Mouse (Mus musculus) embryonic facial prominence, embryonic 15.5 days (tissue): Measurements from ENCODE around the gene Hpse2. TPM values are rescaled to one million over a fixed set of nuclear protein-coding genes. Genes with fewer than 3 reads are reported as not detected.

Experiments
- ATAC-seq: fragments of 200-750 bp; cut with Nextera tagmentation; 2 replicates; pipeline ENCODE4 v1.8.0; 2017; ENCODE audit warnings: low read depth, moderate TSS enrichment; ENCODE audit not compliant: insufficient number of reproducible peaks, low FRiP score, low TSS enrichment
- H3K27ac ChIP-seq: fragments of 300-500 bp; sonication (generic); replicated peaks from 2 replicates; pipeline ENCODE4 v1.5.1; 2015; ENCODE audit warnings: mild to moderate bottlenecking, inconsistent platforms
- H3K27me3 ChIP-seq: fragments of 300-500 bp; sonication (generic); 2 replicates; pipeline ENCODE4 v1.6.1; 2015; ENCODE audit warnings: inconsistent platforms
- H3K36me3 ChIP-seq: fragments of 300-500 bp; sonication (generic); 2 replicates; pipeline ENCODE4 v1.6.1; 2015; ENCODE audit warnings: mild to moderate bottlenecking, inconsistent platforms
- H3K4me1 ChIP-seq: fragments of 300-500 bp; sonication (generic); 2 replicates; pipeline ENCODE4 v1.6.1; 2015; ENCODE audit warnings: inconsistent platforms
- H3K4me2 ChIP-seq: fragments of 300-500 bp; sonication (generic); replicated peaks from 2 replicates; pipeline ENCODE4 v1.6.1; 2015; ENCODE audit warnings: mild to moderate bottlenecking, inconsistent platforms
- H3K4me3 ChIP-seq: fragments of 300-500 bp; sonication (generic); replicated peaks from 2 replicates; pipeline ENCODE4 v1.5.1; 2015; ENCODE audit warnings: mild to moderate bottlenecking, inconsistent platforms
- H3K9ac ChIP-seq: fragments of 300-500 bp; sonication (generic); 2 replicates; pipeline ENCODE4 v1.6.1; 2015; ENCODE audit warnings: inconsistent platforms
- H3K9me3 ChIP-seq: fragments of 300-500 bp; sonication (generic); replicated peaks from 2 replicates; pipeline ENCODE4 v1.6.1; 2016; ENCODE audit warnings: inconsistent platforms
- WGBS: fragments of 180-500 bp; shearing (Covaris S2); methylation state at CpG from one replicate; pipeline ENCODE4 v1.1.7; 2015; 5-methylcytosine and 5-hydroxymethylcytosine counted together
- polyA plus RNA-seq: library from polyadenylated mRNA; unstranded; fragments of >200 nt; fragmentation: Nextera tagmentation; extraction: Ambion mirVana; gene quantifications from 2 replicates; pipeline ENCODE4 v1.2.1, GENCODE M21; 2015

Gene Hpse2
- polyA plus RNA-seq, 1 experiment from 2014 or later = 16.1 TPM

DNA sequence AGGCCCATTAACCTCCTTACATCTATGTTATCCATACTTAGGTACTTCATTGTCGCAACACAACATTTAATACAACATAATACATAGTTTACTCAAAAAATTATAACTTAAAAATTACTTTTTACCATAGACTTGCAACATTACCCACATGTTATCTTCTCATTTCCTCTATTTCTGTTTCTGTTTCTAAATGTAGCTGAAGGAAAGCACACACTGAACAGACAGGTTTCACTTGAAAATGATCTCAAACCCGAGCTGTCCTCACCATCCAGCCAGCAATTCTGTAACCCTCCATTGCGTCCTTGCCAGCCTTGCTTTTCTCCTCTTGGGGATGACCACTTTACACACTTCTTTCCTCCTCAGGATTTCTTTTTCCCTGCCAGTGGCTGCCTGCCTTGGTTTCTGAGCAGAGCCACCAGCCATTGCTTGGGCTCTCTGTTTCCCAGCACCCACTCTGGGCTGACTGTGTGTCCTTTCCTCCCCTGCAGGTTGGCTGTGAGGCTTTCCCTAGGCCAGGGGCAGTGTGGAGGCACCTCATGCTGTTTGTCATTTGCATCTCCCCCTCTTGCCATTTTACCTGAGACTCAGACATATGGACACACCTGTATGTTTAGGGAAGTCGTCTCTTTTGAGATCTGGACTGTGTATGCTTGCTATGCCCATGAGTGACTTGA, 548.4 kb downstream of the Hpse2 start:
- Histone ChIP-seq H3K4me2 (no peak overlapping the region), H3K4me3 (no peak overlapping the region), H3K36me3 (no peaks in the 10 kb centered on the region), H3K4me1 (no peaks in the 10 kb centered on the region), H3K9ac (no peak overlapping the region), H3K27me3 (no peaks in the 10 kb centered on the region), H3K27ac (no peak overlapping the region), H3K9me3 (no peaks in the 10 kb centered on the region)
- WGBS = 81% methylated on average over 4 of the region's 4 CpGs
- ATAC-seq = no peak

DNA sequence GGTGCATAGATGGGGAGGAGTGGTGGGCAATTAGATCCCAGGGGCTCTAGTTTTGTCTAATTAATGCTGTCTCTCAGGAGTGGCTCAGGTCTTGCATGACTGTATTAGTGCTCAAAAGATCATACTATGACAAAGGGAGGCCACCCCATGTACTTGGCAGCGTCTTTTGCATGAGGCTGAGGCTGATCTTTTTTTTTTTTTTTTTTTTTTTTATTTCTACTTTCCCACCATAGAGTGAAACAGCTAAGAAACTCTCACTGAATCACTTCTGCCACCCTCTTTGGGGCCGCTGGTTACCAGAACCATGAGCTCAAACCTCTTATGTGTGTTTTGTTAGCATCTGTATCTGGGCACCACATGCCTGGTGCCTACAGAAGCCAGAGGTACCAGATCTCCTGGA, 549.0 kb downstream of the Hpse2 start:
- Histone ChIP-seq H3K4me3 (no peak overlapping the region), H3K9me3 (no peaks in the 10 kb centered on the region), H3K9ac (no peak overlapping the region), H3K27ac (no peak overlapping the region), H3K27me3 (no peaks in the 10 kb centered on the region), H3K4me1 (no peaks in the 10 kb centered on the region), H3K36me3 (no peaks in the 10 kb centered on the region), H3K4me2 (no peak overlapping the region)
- ATAC-seq = no peak
- WGBS = 86% methylated on average over 2 of the region's 2 CpGs

- Histone ChIP-seq H3K4me3 (no peak overlapping the region), H3K9ac (no peak overlapping the region), H3K27ac (no peak overlapping the region), H3K9me3 (no peaks in the 10 kb centered on the region), H3K27me3 (no peaks in the 10 kb centered on the region), H3K4me1 (no peaks in the 10 kb centered on the region), H3K36me3 (no peaks in the 10 kb centered on the region), H3K4me2 (no peak overlapping the region)
- no peak for ATAC-seq
- WGBS = 95% methylated on average over 2 of the region's 2 CpGs
Measured at GRCm38 (mm10) chr19:42838271-42838670, 549.9 kb downstream of the Hpse2 start.

- no peak for ATAC-seq
- no peaks in the 10 kb centered on the region for H3K36me3 ChIP-seq
- H3K27ac ChIP-seq = no peak overlapping the region
- no peak overlapping the region for H3K4me3 ChIP-seq
- 73% methylated on average over 10 of the region's 10 CpGs for WGBS
- H3K4me2 ChIP-seq = no peak overlapping the region
- no peak overlapping the region for H3K9ac ChIP-seq
- H3K4me1 ChIP-seq = no peaks in the 10 kb centered on the region
- no peaks in the 10 kb centered on the region for H3K27me3 ChIP-seq
- no peaks in the 10 kb centered on the region for H3K9me3 ChIP-seq
Measured at GRCm38 (mm10) chr19:42837591-42837990, 550.6 kb downstream of the Hpse2 start.

GRCm38 (mm10) chr19:42833126-42833525, 555.0 kb downstream of the Hpse2 start:
- no peak overlapping the region for H3K4me2 ChIP-seq
- ATAC-seq = no peak
- no peak overlapping the region for H3K4me3 ChIP-seq
- H3K27me3 ChIP-seq = no peaks in the 10 kb centered on the region
- H3K27ac ChIP-seq = no peak overlapping the region
- H3K9ac ChIP-seq = no peak overlapping the region
- no peaks in the 10 kb centered on the region for H3K4me1 ChIP-seq
- 90% methylated on average over 7 of the region's 7 CpGs for WGBS
- H3K9me3 ChIP-seq = no peaks in the 10 kb centered on the region
- no peaks in the 10 kb centered on the region for H3K36me3 ChIP-seq

GRCm38 (mm10) chr19:42832251-42832650, 555.9 kb downstream of the Hpse2 start:
- Histone ChIP-seq H3K36me3 (no peaks in the 10 kb centered on the region), H3K4me2 (no peak overlapping the region), H3K4me1 (no peaks in the 10 kb centered on the region), H3K27ac (no peak overlapping the region), H3K9me3 (no peaks in the 10 kb centered on the region), H3K9ac (no peak overlapping the region), H3K27me3 (no peaks in the 10 kb centered on the region), H3K4me3 (no peak overlapping the region)
- ATAC-seq = no peak
- 87% methylated on average over 2 of the region's 2 CpGs for WGBS

DNA sequence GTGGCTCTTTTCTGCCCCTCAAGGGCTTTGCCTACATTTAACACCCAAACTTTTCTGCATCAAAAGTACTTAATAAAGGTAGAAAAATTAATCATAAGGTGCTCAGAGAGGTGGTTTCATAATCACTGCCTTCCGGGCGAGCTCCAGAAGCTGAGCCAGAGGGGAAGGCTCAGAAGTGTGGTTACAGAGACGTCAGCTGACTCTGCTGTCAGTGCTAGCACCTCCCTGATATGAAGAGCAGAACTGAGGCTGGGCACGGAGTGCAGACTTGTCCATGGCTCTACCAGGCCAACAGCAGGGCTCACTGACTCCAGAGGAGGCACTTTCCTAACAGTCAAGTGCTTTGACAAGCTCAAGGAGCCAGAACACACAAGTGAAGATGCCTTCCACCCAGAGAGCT, 559.0 kb downstream of the Hpse2 start:
- H3K9me3 ChIP-seq = no peaks in the 10 kb centered on the region
- H3K4me3 ChIP-seq = no peak overlapping the region
- H3K4me1 ChIP-seq = no peaks in the 10 kb centered on the region
- 56% methylated on average over 4 of the region's 4 CpGs for WGBS
- H3K27ac ChIP-seq = no peak overlapping the region
- no peak for ATAC-seq
- no peak overlapping the region for H3K9ac ChIP-seq
- no peaks in the 10 kb centered on the region for H3K27me3 ChIP-seq
- H3K4me2 ChIP-seq = no peak overlapping the region
- no peaks in the 10 kb centered on the region for H3K36me3 ChIP-seq

DNA sequence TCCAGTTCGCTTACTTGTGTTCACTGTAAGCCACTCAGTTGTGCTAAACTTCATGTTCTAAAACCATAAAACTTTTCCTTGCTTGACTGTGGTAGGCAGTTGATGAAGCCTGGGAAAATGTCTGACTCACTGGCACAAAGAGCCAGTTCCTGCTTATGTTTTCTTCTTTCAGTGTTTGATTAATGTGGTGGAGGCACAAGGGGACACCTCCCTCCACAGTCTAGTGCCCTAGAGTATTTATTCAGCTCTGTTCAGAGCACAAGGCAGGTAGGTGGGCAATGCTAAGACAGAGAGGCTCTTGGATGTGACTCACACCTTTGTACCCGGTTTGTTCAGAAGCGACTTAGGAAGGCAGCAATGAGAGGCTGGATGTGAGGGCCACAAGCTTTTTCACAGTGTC, 560.3 kb downstream of the Hpse2 start:
- ATAC-seq = no peak
- H3K4me1 ChIP-seq = no peaks in the 10 kb centered on the region
- H3K27ac ChIP-seq = no peak overlapping the region
- H3K4me3 ChIP-seq = no peak overlapping the region
- no peak overlapping the region for H3K4me2 ChIP-seq
- no peaks in the 10 kb centered on the region for H3K36me3 ChIP-seq
- H3K27me3 ChIP-seq = no peaks in the 10 kb centered on the region
- H3K9me3 ChIP-seq = no peaks in the 10 kb centered on the region
- H3K9ac ChIP-seq = no peak overlapping the region
- 93% methylated on average over 3 of the region's 3 CpGs for WGBS

GRCm38 (mm10) chr19:42820109-42820508, 568.0 kb downstream of the Hpse2 start:
- Histone ChIP-seq H3K9ac (no peak overlapping the region), H3K27ac (no peak overlapping the region), H3K9me3 (no peaks in the 10 kb centered on the region), H3K4me2 (no peak overlapping the region), H3K4me3 (no peak overlapping the region), H3K27me3 (no peaks in the 10 kb centered on the region), H3K36me3 (no peaks in the 10 kb centered on the region), H3K4me1 (no peaks in the 10 kb centered on the region)
- WGBS = 89% methylated on average over 5 of the region's 5 CpGs
- ATAC-seq = no peak

DNA sequence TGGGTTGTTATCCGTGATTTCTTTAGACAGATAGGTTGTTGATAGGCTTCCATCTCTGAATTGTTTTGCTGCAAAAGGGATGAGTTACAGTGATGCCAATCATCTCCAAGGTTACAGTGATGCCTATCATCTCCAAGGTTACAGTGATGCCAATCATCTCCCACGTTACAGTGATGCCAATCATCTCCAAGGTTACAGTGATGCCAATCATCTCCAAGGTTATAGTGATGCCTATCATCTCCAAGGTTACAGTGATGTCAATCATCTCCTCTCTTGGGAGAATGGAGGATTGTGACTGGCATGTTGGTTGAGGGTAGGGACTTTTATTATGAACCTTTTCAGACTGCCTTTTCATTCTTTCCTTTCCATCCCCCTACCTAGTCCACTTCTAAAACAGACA, 570.4 kb downstream of the Hpse2 start:
- no peak overlapping the region for H3K4me2 ChIP-seq
- no peaks in the 10 kb centered on the region for H3K9me3 ChIP-seq
- no peak for ATAC-seq
- H3K9ac ChIP-seq = no peak overlapping the region
- H3K4me3 ChIP-seq = no peak overlapping the region
- H3K27me3 ChIP-seq = no peaks in the 10 kb centered on the region
- WGBS = 73% methylated on average over 2 of the region's 2 CpGs
- H3K36me3 ChIP-seq = no peaks in the 10 kb centered on the region
- H3K27ac ChIP-seq = no peak overlapping the region
- H3K4me1 ChIP-seq = no peaks in the 10 kb centered on the region

DNA sequence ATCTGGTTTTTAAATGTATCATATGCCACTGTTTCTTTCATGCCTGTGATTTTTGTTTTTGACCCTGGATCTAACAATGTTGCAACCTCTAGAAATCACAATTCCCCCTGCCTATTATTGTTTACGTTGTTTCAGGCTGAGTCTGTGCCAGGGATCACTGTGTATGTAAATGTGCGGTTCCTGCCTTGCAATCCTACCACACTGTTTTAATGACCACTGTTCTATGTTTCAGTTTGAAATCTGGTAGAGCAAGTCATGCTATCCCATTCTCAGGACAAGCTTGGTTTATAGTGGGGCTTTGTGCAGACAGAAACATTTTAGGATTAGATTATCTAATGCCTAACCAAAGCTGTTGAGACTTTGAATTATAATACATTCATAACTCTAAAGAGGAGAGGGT, 571.9 kb downstream of the Hpse2 start:
- WGBS = 82% methylated on average over 2 of the region's 2 CpGs
- ATAC-seq = no peak
- H3K4me3 ChIP-seq = no peak overlapping the region

DNA sequence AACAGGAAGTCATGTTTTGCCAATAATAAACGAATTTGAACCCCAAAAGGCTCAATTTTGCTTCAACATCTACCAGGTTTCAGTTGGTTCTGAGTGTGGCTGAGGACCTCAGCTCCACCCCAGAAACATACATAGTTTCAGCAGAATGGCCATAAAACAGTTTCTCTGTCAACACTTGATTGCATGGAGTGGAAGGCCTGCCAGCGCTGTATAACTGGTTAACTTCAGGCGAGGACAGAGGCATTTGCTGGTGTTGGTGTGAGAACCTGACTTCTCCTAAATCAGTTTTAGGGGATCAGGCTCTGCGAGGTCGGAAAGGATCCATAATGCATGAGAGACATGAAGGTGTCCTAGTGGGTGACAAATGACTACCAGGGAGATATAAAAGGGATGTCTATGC, 578.0 kb downstream of the Hpse2 start:
- Histone ChIP-seq H3K4me3 (no peak overlapping the region), H3K4me2 (no peak overlapping the region), H3K27ac (no peak overlapping the region; the same call in 1 of the 2 replicates), H3K4me1 (0 out of 2 replicates have a peak, but pooled peaks cover 4% of the 10 kb centered on the region), H3K36me3 (0 out of 2 replicates have a peak, but pooled peaks cover 3% of the 10 kb centered on the region), H3K27me3 (no peaks in the 10 kb centered on the region), H3K9me3 (no peaks in the 10 kb centered on the region), H3K9ac (no peak overlapping the region)
- WGBS = 73% methylated on average over 5 of the region's 5 CpGs
- ATAC-seq = no peak

More for the DNA sequence above, 571.9 kb downstream of the Hpse2 start:
- Histone ChIP-seq H3K4me1 (no peaks in the 10 kb centered on the region), H3K36me3 (0 out of 2 replicates have a peak, but pooled peaks cover 3% of the 10 kb centered on the region), H3K4me2 (no peak overlapping the region), H3K27me3 (no peaks in the 10 kb centered on the region), H3K9me3 (no peaks in the 10 kb centered on the region), H3K27ac (no peak overlapping the region), H3K9ac (no peak overlapping the region)
